Mouse (Mus musculus): ENCODE results near the gene Sept9. TPM values are rescaled to one million over a fixed set of nuclear protein-coding genes. Genes with fewer than 3 reads are reported as not detected.

The Sept9 gene
- polyA plus RNA-seq, 1 experiment, result 253 TPM

- H3K4me3 ChIP-seq, result peak overlapping the region; percentile 77
- H3ac ChIP-seq (ENCODE audit: control insufficient read depth, insufficient read length), result peak overlapping the region; percentile 11
- TF ChIP-seq TCF3 (IDR thresholded peaks at IDR 0.05; ENCODE audit: insufficient read length, low read depth), result no peak
- TF ChIP-seq MYOD1 (IDR thresholded peaks at IDR 0.05; ENCODE audit: control insufficient read depth in 1 of 3, insufficient read length in 2 of 3, low read depth in 2 of 3), result peak in 2 of 3 experiments; percentile 7 to 69
- peak in 1 of 3 experiments; percentile 49 for TF ChIP-seq MYOG (IDR thresholded peaks at IDR 0.05; ENCODE audit: control insufficient read depth in 1 of 3, insufficient read depth in 1 of 3, insufficient read length in 2 of 3, low read depth in 2 of 3)
- TF ChIP-seq POLR2A (IDR thresholded peaks at IDR 0.05; ENCODE audit: insufficient read length, low read depth), result peak; percentile 38
- no peak for TF ChIP-seq E2F4 (IDR thresholded peaks at IDR 0.05; ENCODE audit: insufficient read depth)
- TF ChIP-seq USF1 (IDR thresholded peaks at IDR 0.05; ENCODE audit: low read depth), result no peak
- no peak for TF ChIP-seq SRF (IDR thresholded peaks at IDR 0.05; ENCODE audit: control insufficient read depth, insufficient read length, low read depth)
- TF ChIP-seq CEBPB (IDR thresholded peaks at IDR 0.05; ENCODE audit: insufficient read depth, poor library complexity, severe bottlenecking), result no peak
- no peaks in the 10 kb centered on the region for H3K36me3 ChIP-seq (ENCODE audit: control insufficient read depth, insufficient read depth)
- H3K4me2 ChIP-seq (ENCODE audit: low read depth), result peak overlapping the region; percentile 97
- no peaks in the 10 kb centered on the region for H3K27me3 ChIP-seq (ENCODE audit: control insufficient read depth, insufficient read depth, insufficient read length)
- H3K79me2 ChIP-seq (ENCODE audit: control insufficient read depth, insufficient read depth), result peaks cover 80% of the 10 kb centered on the region
These were observed 69.7 kb downstream of the Sept9 start for GRCm38 (mm10) chr11:117269053-117269702.

GRCm38 (mm10) chr11:117269946-117270345, 70.5 kb downstream of the Sept9 start:
- Histone ChIP-seq H3ac (ENCODE audit: control insufficient read depth, insufficient read length) (no peak overlapping the region), H3K79me2 (ENCODE audit: control insufficient read depth, insufficient read depth) (peaks cover 87% of the 10 kb centered on the region), H3K36me3 (ENCODE audit: control insufficient read depth, insufficient read depth) (no peaks in the 10 kb centered on the region), H3K4me2 (ENCODE audit: low read depth) (peak overlapping the region; percentile 97), H3K4me3 (peak overlapping the region; percentile 77), H3K27me3 (ENCODE audit: control insufficient read depth, insufficient read depth, insufficient read length) (no peaks in the 10 kb centered on the region)
- 0 out of 2 replicates have a peak, but pooled peaks have one; percentile 1 for TF ChIP-seq CEBPB (IDR thresholded peaks at IDR 0.05; ENCODE audit: insufficient read depth, poor library complexity, severe bottlenecking)
- no peak for TF ChIP-seq MYOG (IDR thresholded peaks at IDR 0.05; ENCODE audit: control insufficient read depth in 1 of 3, insufficient read depth in 1 of 3, insufficient read length in 2 of 3, low read depth in 2 of 3)
- TF ChIP-seq USF1 (IDR thresholded peaks at IDR 0.05; ENCODE audit: low read depth), result no peak
- no peak for TF ChIP-seq TCF3 (IDR thresholded peaks at IDR 0.05; ENCODE audit: insufficient read length, low read depth)
- no peak for TF ChIP-seq MYOD1 (IDR thresholded peaks at IDR 0.05; ENCODE audit: control insufficient read depth in 1 of 3, insufficient read length in 2 of 3, low read depth in 2 of 3)

- no peaks in the 10 kb centered on the region for H3K27me3 ChIP-seq (ENCODE audit: control insufficient read depth, insufficient read depth, insufficient read length)
- H3ac ChIP-seq (ENCODE audit: control insufficient read depth, insufficient read length), result no peak overlapping the region
- H3K79me2 ChIP-seq (ENCODE audit: control insufficient read depth, insufficient read depth), result peaks cover 100% of the 10 kb centered on the region
- TF ChIP-seq E2F4 (IDR thresholded peaks at IDR 0.05; ENCODE audit: insufficient read depth) (no peak), REST (IDR thresholded peaks at IDR 0.05; ENCODE audit: insufficient read depth, insufficient read length) (no peak), MYOG (IDR thresholded peaks at IDR 0.05; ENCODE audit: control insufficient read depth in 1 of 3, insufficient read depth in 1 of 3, insufficient read length in 2 of 3, low read depth in 2 of 3) (peak; percentile 51 to 96 (median 96)), POLR2A (IDR thresholded peaks at IDR 0.05; ENCODE audit: insufficient read length, low read depth) (no peak), POLR2AphosphoS2 (IDR thresholded peaks at IDR 0.05; ENCODE audit: insufficient read length, low read depth) (no peak), MAX (IDR thresholded peaks at IDR 0.05; ENCODE audit: low read depth) (no peak), MYOD1 (IDR thresholded peaks at IDR 0.05; ENCODE audit: control insufficient read depth in 1 of 3, insufficient read length in 2 of 3, low read depth in 2 of 3) (peak in 2 of 3 experiments; percentile 82 to 87), TCF12 (IDR thresholded peaks at IDR 0.05; ENCODE audit: insufficient read depth, poor library complexity, severe bottlenecking) (peak; percentile 72), CEBPB (IDR thresholded peaks at IDR 0.05; ENCODE audit: insufficient read depth, poor library complexity, severe bottlenecking) (no peak), SRF (IDR thresholded peaks at IDR 0.05; ENCODE audit: control insufficient read depth, insufficient read length, low read depth) (no peak), USF1 (IDR thresholded peaks at IDR 0.05; ENCODE audit: low read depth) (no peak), TCF3 (IDR thresholded peaks at IDR 0.05; ENCODE audit: insufficient read length, low read depth) (peak; percentile 80)
- H3K4me2 ChIP-seq (ENCODE audit: low read depth), result peak overlapping the region; percentile 51
- no peaks in the 10 kb centered on the region for H3K36me3 ChIP-seq (ENCODE audit: control insufficient read depth, insufficient read depth)
- no peak overlapping the region for H3K4me3 ChIP-seq
These were observed 75.5 kb downstream of the Sept9 start for GRCm38 (mm10) chr11:117274973-117275372.

- no peak overlapping the region for H3K4me3 ChIP-seq
These were observed 76.5 kb downstream of the Sept9 start for GRCm38 (mm10) chr11:117275999-117276398.

GRCm38 (mm10) chr11:117276946-117277345, 77.5 kb downstream of the Sept9 start:
- TF ChIP-seq REST (IDR thresholded peaks at IDR 0.05; ENCODE audit: insufficient read depth, insufficient read length) (no peak), MYOG (IDR thresholded peaks at IDR 0.05; ENCODE audit: control insufficient read depth in 1 of 3, insufficient read depth in 1 of 3, insufficient read length in 2 of 3, low read depth in 2 of 3) (no peak), MAX (IDR thresholded peaks at IDR 0.05; ENCODE audit: low read depth) (no peak), E2F4 (IDR thresholded peaks at IDR 0.05; ENCODE audit: insufficient read depth) (no peak), CEBPB (IDR thresholded peaks at IDR 0.05; ENCODE audit: insufficient read depth, poor library complexity, severe bottlenecking) (no peak), USF1 (IDR thresholded peaks at IDR 0.05; ENCODE audit: low read depth) (no peak), POLR2AphosphoS2 (IDR thresholded peaks at IDR 0.05; ENCODE audit: insufficient read length, low read depth) (no peak), SRF (IDR thresholded peaks at IDR 0.05; ENCODE audit: control insufficient read depth, insufficient read length, low read depth) (no peak), MYOD1 (IDR thresholded peaks at IDR 0.05; ENCODE audit: control insufficient read depth in 1 of 3, insufficient read length in 2 of 3, low read depth in 2 of 3) (no peak), TCF3 (IDR thresholded peaks at IDR 0.05; ENCODE audit: insufficient read length, low read depth) (no peak), TCF12 (IDR thresholded peaks at IDR 0.05; ENCODE audit: insufficient read depth, poor library complexity, severe bottlenecking) (no peak), POLR2A (IDR thresholded peaks at IDR 0.05; ENCODE audit: insufficient read length, low read depth) (no peak)
- no peak overlapping the region for H3ac ChIP-seq (ENCODE audit: control insufficient read depth, insufficient read length)
- H3K79me2 ChIP-seq (ENCODE audit: control insufficient read depth, insufficient read depth), result peaks cover 100% of the 10 kb centered on the region
- no peak overlapping the region for H3K4me3 ChIP-seq
- H3K36me3 ChIP-seq (ENCODE audit: control insufficient read depth, insufficient read depth), result no peaks in the 10 kb centered on the region
- H3K4me2 ChIP-seq (ENCODE audit: low read depth), result no peak overlapping the region
- H3K27me3 ChIP-seq (ENCODE audit: control insufficient read depth, insufficient read depth, insufficient read length), result no peaks in the 10 kb centered on the region

More at GRCm38 (mm10) chr11:117275999-117276398, 76.5 kb downstream of the Sept9 start:
- no peak overlapping the region for H3ac ChIP-seq (ENCODE audit: control insufficient read depth, insufficient read length)
- no peaks in the 10 kb centered on the region for H3K36me3 ChIP-seq (ENCODE audit: control insufficient read depth, insufficient read depth)
- H3K79me2 ChIP-seq (ENCODE audit: control insufficient read depth, insufficient read depth), result peaks cover 100% of the 10 kb centered on the region
- H3K27me3 ChIP-seq (ENCODE audit: control insufficient read depth, insufficient read depth, insufficient read length), result no peaks in the 10 kb centered on the region
- TF ChIP-seq MYOG (IDR thresholded peaks at IDR 0.05; ENCODE audit: control insufficient read depth in 1 of 3, insufficient read depth in 1 of 3, insufficient read length in 2 of 3, low read depth in 2 of 3), result peak in 1 of 3 experiments; percentile 73
- no peak for TF ChIP-seq TCF12 (IDR thresholded peaks at IDR 0.05; ENCODE audit: insufficient read depth, poor library complexity, severe bottlenecking)
- TF ChIP-seq POLR2AphosphoS2 (IDR thresholded peaks at IDR 0.05; ENCODE audit: insufficient read length, low read depth), result no peak
- no peak for TF ChIP-seq POLR2A (IDR thresholded peaks at IDR 0.05; ENCODE audit: insufficient read length, low read depth)
- no peak for TF ChIP-seq E2F4 (IDR thresholded peaks at IDR 0.05; ENCODE audit: insufficient read depth)
- TF ChIP-seq MYOD1 (IDR thresholded peaks at IDR 0.05; ENCODE audit: control insufficient read depth in 1 of 3, insufficient read length in 2 of 3, low read depth in 2 of 3), result peak in 2 of 3 experiments; percentile 30 to 65
- peak overlapping the region; percentile 51 for H3K4me2 ChIP-seq (ENCODE audit: low read depth)
